Mouse (Mus musculus): ENCODE measurements around the gene Whrn.

- no peak for TF ChIP-seq POLR2A (IDR thresholded peaks at IDR 0.05; ENCODE audit: low read depth, low read length)
- no peak for TF ChIP-seq CTCF (IDR thresholded peaks at IDR 0.05; ENCODE audit: extremely low read depth, insufficient read depth, insufficient read length, insufficient replicate concordance)
Observed at GRCm38 (mm10) chr4:63487256-63487655, 8.5 kb downstream of the Whrn start.

Measured in spleen, adult 2 months (tissue).